Mouse (Mus musculus): ENCODE measurements around the gene Vash2. TPM values are rescaled to one million over a fixed set of nuclear protein-coding genes. Genes with fewer than 3 reads are reported as not detected.
"Not testable (repeated sequence)": the region's sequence is repeated elsewhere in the genome, so short reads cannot be mapped to it uniquely, and the experiment has no call there.

Vash2 gene
- 10 to 100 TPM; 12.3 to 14.6 TPM for total RNA-seq (2021)
- long read RNA-seq, experiment 1, full-length matches to known transcripts = 37 of 44 reads
- long read RNA-seq, experiment 1, partial matches to known transcripts = 2 of 44 reads
- long read RNA-seq, experiment 1, other reads (novel, unspliced or antisense) = 5 of 44 reads
- long read RNA-seq, experiment 2, full-length matches to known transcripts = 19 of 24 reads
- long read RNA-seq, experiment 2, partial matches to known transcripts = 1 of 24 reads
- long read RNA-seq, experiment 2, other reads (novel, unspliced or antisense) = 4 of 24 reads

GRCm38 (mm10) chr1:190979100-190979563 is at the start of gene Vash2:
Gene Vash2, minus strand, starts transcription at chr1:190979296.
- peak; percentile 84 for DNase-seq

- DNase-seq = peak; percentile 97
Observed at GRCm38 (mm10) chr1:191026021-191026713, 47.1 kb upstream of the Vash2 start, which contains the start of gene Flvcr1. Gene Flvcr1, minus strand, starts transcription at chr1:191026158.

- no peak for DNase-seq
Observed at GRCm38 (mm10) chr1:191025016-191026012, 46.2 kb upstream of the Vash2 start.

- not testable (repeated sequence) for DNase-seq
Observed at GRCm38 (mm10) chr1:191023806-191024205, 44.7 kb upstream of the Vash2 start.

GRCm38 (mm10) chr1:191023140-191023539 is 44.0 kb upstream of the Vash2 start:
- no peak for DNase-seq

GRCm38 (mm10) chr1:191021016-191021415 is 41.9 kb upstream of the Vash2 start:
- DNase-seq = no peak

GRCm38 (mm10) chr1:191020217-191020924 is 41.3 kb upstream of the Vash2 start:
- no peak for DNase-seq

- DNase-seq = no peak
Observed at GRCm38 (mm10) chr1:191019803-191020202, 40.7 kb upstream of the Vash2 start.

GRCm38 (mm10) chr1:191014271-191014670 is 35.2 kb upstream of the Vash2 start:
- DNase-seq = no peak

GRCm38 (mm10) chr1:191008707-191009106 is 29.6 kb upstream of the Vash2 start:
- DNase-seq = no peak

GRCm38 (mm10) chr1:191002201-191002600 is 23.1 kb upstream of the Vash2 start:
- DNase-seq = no peak

GRCm38 (mm10) chr1:191000686-191001085 is 21.6 kb upstream of the Vash2 start:
- DNase-seq = no peak

- no peak for DNase-seq
Observed at GRCm38 (mm10) chr1:190998027-190998426, 18.9 kb upstream of the Vash2 start.

- no peak for DNase-seq
Observed at GRCm38 (mm10) chr1:190996346-190996877, 17.3 kb upstream of the Vash2 start.

- peak; percentile 76 for DNase-seq
Observed at GRCm38 (mm10) chr1:190995548-190995947, 16.5 kb upstream of the Vash2 start.

GRCm38 (mm10) chr1:190989437-190990082 is 10.5 kb upstream of the Vash2 start:
- no peak for DNase-seq

GRCm38 (mm10) chr1:190981412-190981811 is 2.3 kb upstream of the Vash2 start:
- DNase-seq = no peak

GRCm38 (mm10) chr1:190980470-190980869 is 1.4 kb upstream of the Vash2 start:
- no peak for DNase-seq

GRCm38 (mm10) chr1:190978511-190979073 is 504 bp downstream of the Vash2 start:
- DNase-seq = peak; percentile 55

- no peak for DNase-seq
Observed at GRCm38 (mm10) chr1:190978001-190978400, 1.1 kb downstream of the Vash2 start.

Data from gastrocnemius, postnatal 10 days (tissue).